Mouse (Mus musculus) brain, embryonic 14.5 days (tissue): Measurements from ENCODE around the gene Dnah2.

Experiments used
- CTCF ChIP-seq: fragments of 200-500 bp; IDR thresholded peaks from 2 replicates; pipeline ENCODE4 v1.5.1; 2012; ENCODE audit warnings: inconsistent platforms, mild to moderate bottlenecking, moderate library complexity, borderline replicate concordance; ENCODE audit not compliant: insufficient read depth, insufficient read length; ENCODE audit errors: extremely low read depth
- POLR2A ChIP-seq: fragments of 200-500 bp; IDR thresholded peaks from 2 replicates; pipeline ENCODE4 v1.6.1; 2012; ENCODE audit warnings: mild to moderate bottlenecking, inconsistent platforms, borderline replicate concordance; ENCODE audit not compliant: poor library complexity, insufficient read depth, insufficient read length, severe bottlenecking; ENCODE audit errors: extremely low read depth

DNA sequence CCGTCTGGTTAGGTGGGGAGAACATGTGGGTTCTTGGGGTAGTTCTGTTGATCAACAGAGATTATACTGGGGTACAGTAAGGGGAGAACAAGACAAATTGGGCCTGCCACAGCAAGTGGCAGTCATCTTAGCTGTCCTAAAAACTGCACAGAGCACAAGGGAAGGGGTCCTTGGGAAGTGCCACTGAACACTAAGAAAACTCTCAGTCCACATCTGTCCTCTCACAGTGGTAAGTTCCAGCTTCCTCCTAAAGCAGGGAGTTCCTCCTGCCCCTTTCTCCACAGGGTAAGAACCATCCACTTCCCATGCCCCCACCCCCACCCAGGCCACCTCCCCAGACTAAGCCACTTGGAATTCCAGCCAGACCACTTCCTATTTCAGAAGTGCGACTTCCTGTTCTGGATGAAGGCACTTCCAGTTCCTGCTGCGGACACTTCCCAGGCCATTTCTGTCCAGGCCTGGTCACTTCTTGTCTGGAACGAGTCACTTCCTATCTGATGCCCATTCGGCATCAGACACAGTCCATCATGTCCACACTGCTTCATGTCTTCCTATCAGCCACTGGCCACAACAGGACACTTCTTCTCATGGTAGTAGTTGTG, 5.7 kb upstream of the Dnah2 start:
- TF ChIP-seq CTCF (no peak), POLR2A (no peak)
